Mouse (Mus musculus) frontal cortex, postnatal 10 days (tissue): ENCODE data around the gene Aqp11.

Experiments
- DNase-seq, 2 experiments: peaks; one replicate each; pipeline ENCODE4 v3.0.0; 2022; ENCODE audit warnings: low spot score in 2 of 2, mixed read lengths in 1 of 2

The Aqp11 gene

DNA sequence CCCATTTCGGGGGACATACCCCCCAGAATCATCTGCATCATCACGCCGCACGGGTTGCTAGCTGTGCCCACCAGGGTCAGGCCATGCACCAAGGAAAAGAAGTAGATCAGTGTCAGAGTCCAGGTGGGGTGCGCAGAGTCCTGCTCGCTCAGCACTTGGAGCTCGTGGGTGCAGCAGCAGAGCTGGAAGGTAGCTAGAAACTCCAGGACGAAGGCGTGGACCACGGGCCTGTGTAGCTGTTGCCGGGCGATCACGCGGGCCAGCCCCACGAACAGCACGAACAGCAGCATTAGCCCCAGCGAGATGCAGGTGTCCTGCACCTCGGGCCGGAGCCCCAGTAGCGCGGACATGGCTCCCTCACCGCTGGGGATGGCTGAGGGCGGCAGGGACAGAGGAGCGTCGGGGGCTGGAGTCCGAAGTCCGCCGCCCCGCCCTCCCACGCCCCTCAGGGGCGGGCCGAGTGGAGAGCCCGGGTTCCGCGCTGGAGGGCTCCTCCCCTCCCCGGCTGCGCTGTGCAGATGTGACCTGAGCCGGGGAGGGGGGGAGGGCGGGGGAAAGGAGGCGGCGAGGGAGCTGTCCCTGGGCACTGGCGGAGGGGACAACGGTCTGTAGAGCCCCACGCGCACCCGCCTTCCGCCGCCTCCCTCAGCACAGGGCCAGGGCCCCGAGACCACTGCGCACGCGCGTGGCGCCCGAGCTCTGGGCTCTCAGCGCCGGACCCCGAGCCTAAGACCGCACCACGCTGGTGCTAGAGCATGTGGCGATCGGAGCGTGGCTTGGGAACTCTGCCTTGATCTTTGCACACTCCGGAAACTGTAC, at the start of gene Aqp11:
Gene Aqp11 (minus strand): TSS at position 652 of the 819 bp plus-strand sequence.
- peak; percentile 59 to 72 for DNase-seq

DNA sequence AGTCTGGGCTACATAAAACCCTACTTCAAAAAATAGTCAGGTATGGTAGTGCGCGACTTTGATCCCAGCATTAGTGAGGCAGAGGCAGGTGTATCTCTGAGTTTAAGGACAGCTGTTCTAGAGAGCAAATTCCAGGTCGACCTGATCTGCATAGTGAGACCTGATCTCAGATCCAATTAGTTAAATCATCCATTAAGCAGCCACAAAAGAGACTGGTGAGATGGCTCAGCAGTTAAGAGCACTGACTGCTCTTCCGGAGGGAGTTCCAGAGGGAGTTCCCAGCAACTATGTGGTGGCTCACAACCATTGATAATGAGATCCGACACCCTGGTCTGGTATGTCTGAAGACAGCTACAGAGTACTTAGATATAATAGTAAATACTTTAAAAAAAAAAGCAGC, 45.4 kb upstream of the Aqp11 start:
- no peak for DNase-seq

DNA sequence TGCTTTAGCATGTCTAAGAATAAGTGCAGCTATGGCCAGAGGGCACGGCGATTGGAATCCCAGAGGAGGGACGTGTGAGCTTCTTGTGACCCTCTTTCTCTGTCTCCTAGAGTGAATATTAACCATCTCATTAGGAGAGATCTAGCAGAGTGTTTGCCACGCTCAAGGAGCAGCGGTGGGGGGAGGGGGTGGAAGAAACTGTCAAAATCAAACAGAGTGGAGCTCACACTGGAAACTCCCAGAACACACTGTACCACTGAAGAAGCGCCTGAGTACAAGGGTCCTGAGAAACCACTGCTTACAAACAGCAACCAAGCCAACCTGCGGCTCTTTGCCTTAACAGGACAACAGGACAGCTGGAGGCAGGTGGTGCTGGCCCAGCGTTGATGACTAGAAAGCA, 43.4 kb upstream of the Aqp11 start:
- DNase-seq, result no peak

- no peak for DNase-seq
These were observed 42.7 kb upstream of the Aqp11 start for GRCm38 (mm10) chr7:97780815-97781214.

GRCm38 (mm10) chr7:97780222-97780621, 42.1 kb upstream of the Aqp11 start:
- DNase-seq, result no peak

DNA sequence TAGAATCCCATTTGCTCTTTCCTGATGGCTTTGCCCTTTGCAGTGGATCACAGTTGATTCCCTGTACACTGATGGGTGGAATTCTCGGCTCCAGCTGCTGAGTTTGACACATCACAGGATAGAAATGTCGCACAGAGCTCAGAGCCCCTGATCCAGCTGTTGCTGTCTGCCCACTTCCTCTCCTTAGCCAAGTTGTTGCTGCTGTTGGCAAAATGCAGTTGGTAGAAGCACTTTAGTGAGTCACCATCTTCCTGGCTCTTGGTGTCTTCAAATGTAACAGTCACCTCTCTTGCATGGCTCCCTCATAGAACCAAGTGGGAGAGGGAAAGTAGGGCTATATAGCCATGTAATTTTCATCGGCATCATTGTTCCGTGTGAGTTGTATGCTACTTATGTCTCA, 39.1 kb upstream of the Aqp11 start:
- DNase-seq, result no peak

GRCm38 (mm10) chr7:97775923-97776322, 37.8 kb upstream of the Aqp11 start:
- DNase-seq, result no peak

GRCm38 (mm10) chr7:97775380-97775779, 37.3 kb upstream of the Aqp11 start:
- no peak for DNase-seq

- no peak for DNase-seq
These were observed 32.9 kb upstream of the Aqp11 start for GRCm38 (mm10) chr7:97770841-97771620.

DNA sequence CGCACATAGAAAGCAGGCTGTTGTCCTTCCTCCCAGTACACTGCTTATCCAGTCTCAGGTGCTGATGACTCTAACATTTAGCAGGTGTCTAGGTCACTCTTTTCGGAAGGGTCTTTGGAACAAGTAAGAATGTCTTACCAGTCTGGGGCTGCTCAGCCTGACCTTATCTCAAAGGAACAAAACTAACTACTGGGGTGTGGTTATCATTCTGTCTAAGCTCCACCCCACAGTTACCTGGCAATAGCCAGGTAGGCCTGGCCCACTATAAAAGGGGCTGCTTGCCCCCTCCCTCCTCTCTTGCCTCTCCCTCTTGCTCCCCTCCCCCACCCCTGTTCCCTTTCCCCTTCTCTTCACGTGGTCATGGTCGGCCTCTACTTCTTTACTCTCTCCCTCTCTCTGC, 30.9 kb upstream of the Aqp11 start:
- no peak for DNase-seq

GRCm38 (mm10) chr7:97767841-97768240, 29.8 kb upstream of the Aqp11 start:
- no peak for DNase-seq

- DNase-seq, result no peak
These were observed 28.5 kb upstream of the Aqp11 start for GRCm38 (mm10) chr7:97766406-97767166.

GRCm38 (mm10) chr7:97765963-97766347, 27.9 kb upstream of the Aqp11 start:
- no peak for DNase-seq

- no peak for DNase-seq
These were observed 27.3 kb upstream of the Aqp11 start for GRCm38 (mm10) chr7:97765181-97765962.

GRCm38 (mm10) chr7:97764591-97764990, 26.5 kb upstream of the Aqp11 start:
- DNase-seq, result no peak

DNA sequence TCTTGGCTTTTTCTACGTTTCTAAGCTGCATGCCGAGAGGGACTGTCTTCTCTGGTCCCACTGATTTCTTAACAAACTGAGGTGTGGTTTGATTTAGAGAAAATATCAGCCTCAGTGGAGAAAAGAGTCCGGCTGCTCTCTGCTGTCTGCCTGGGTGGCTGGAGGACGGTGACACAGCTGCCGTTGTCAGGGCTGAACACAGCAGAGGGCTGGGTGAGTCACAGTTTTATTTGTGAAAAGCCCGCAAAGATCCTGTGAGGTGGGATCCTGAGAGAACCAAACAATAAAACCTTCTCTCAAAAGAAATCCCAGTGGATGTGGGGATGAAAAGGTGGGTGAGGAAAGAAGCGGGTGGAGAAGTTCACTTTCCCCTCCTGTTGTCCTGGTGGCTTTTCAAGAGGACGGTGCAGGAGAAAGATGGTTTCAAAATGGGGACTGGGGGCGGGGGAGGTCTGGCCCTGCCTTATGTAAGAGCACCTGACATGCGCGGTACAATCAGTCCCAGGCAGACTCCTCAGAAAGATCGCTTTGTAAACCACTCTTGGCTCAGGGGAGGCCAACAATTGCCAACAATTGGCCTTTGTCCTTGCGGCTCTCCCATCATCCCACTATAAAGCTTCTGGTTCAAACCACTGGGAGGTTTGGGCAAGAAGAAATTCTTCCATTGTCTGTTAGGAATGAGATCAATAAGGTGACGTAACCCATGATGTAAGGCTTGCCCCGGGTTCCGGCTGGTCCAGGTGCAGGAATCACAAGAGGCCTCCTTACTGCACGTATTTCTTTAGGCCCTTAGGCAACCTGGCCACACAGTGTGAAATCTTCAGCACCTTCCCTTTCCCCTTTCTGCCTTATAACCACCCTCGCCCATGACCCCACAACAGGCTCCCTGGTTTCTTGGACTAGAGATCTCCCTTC, 19.1 kb upstream of the Aqp11 start:
- no peak for DNase-seq

- no peak for DNase-seq
These were observed 11.4 kb upstream of the Aqp11 start for GRCm38 (mm10) chr7:97749207-97750190.

DNA sequence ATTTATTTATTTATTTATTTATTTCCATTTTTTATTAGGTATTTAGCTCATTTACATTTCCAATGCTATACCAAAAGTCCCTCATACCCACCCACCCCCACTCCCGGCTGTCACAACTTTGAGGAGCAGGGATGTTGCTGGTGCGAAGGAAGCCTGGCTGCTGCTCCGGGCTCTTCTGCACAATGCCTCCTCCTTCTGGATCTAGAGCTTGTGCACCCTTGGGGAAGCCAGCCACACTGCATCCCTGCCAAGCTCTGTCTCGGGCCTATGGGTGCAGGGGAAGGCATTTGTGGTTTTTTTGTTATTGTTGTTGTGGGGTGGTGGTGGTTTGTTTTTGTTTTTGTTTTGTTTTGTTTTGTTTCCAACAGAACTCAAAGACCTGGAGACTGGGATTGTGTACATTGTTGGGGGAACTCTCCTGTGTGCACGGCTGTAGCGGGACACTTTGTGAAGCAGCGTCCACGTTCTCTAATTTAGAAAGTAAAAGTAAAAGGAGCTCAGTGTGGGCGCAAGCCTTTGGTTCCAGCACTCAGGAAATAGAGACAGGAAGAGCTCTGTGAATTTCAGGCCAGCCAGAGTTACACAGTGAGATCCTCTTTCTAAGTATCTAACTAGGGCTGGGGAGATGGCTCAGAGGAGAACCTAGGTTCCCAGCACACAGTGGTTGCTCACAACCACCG, 10.6 kb upstream of the Aqp11 start:
- no peak for DNase-seq
